Mouse (Mus musculus) gastrocnemius, adult 2 months (tissue): ENCODE measurements around the gene Gm20388. TPM values are rescaled to one million over a fixed set of nuclear protein-coding genes. Genes with fewer than 3 reads are reported as not detected.

Experiments used
- DNase-seq: peaks from one replicate; pipeline ENCODE4 v3.0.0; 2022
- H3K27ac ChIP-seq: fragments of 200-600 bp; 2 replicates; pipeline ENCODE4 v1.8.1; 2022; ENCODE audit warnings: mild to moderate bottlenecking
- H3K4me3 ChIP-seq: fragments of 200-600 bp; 2 replicates; pipeline ENCODE4 v1.8.1; 2022; ENCODE audit warnings: mild to moderate bottlenecking, moderate library complexity
- CTCF ChIP-seq: fragments of 200-600 bp; IDR thresholded peaks from 2 replicates; pipeline ENCODE4 v1.8.1; 2022; ENCODE audit warnings: antibody characterized with exemption, mild to moderate bottlenecking, moderate library complexity
- intact Hi-C: fragments of 180-260 bp; cut with DNase I; formaldehyde crosslinking; loops from one replicate; pipeline ENCODE4 v1.15.1; 2025
- total RNA-seq, 2 experiments: library from RNA; stranded (reverse); gene quantifications; 2 replicates each; pipeline ENCODE4 v1.2.3; 2021

Gm20388 gene
- total RNA-seq, 2 experiments from 2014 or later = 6.1 to 15.0 TPM

DNA sequence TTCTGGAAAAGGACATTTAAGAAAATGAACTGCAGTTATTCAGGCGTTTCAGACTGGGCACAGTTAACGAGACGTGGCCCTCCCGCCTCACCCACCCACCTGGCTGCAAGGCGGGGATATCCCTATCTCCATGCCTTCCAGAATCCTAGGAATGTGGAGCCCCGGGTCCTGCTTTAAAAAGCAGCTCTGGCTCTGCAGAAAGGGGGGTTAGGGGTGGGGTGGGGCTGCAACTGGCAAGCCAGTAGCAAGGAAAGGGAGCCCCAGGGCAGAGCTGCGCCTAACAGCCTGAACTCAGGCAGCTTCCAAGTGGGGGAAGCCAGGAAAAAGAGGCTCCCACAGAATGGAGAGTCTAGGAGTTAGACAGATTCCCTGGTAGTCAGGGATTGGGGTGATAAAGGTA lies 2668.6 kb downstream of the Gm20388 start:
- H3K27ac ChIP-seq = no peak overlapping the region
- intact Hi-C loops = no loop called here
- no peak overlapping the region for H3K4me3 ChIP-seq
- no peak for DNase-seq
- TF ChIP-seq CTCF = no peak

DNA sequence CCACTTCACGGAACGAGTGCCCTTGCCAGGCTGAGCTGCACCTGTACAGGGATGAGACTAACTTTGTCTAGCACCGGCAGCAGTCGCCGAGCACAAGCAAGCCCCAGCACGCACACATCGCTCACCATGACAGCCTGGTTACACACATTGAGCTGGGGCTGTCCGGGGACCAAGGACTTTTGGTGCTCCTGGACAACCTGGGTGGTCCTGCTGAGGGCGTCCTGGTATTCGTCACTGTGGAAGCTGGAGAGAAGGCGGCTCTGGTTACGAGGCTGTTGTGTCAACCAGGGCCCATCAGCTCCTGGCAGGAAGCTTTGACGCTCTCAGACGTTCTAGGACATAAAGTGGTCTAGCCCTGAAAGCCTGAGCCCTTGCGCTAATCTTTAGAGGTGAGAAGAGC lies 2670.3 kb downstream of the Gm20388 start:
- no peak for TF ChIP-seq CTCF
- Histone ChIP-seq H3K27ac (no peak overlapping the region), H3K4me3 (no peak overlapping the region)
- intact Hi-C loops = no loop called here
- no peak for DNase-seq

DNA sequence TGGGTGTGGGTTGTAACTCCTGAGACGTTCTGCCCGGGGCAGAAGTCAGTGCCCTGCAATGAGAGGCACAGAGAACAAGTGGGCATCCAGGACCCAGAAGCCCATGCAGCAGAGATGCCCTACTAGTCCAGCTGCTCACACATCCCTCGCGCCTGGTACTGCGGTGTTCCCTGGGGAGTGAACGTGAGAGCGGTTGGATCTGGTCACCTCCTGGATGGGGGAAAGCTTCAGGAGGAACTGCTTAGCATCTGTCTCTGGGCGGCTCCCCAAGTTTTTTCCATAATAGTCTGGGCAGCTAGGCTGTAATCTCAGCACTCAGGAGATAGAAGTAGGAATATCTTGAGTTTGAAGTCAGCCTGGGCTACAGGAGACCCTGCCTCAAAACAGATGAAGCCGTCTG lies 2674.3 kb downstream of the Gm20388 start:
- intact Hi-C loops = no loop called here
- Histone ChIP-seq H3K27ac (no peak overlapping the region), H3K4me3 (no peak overlapping the region)
- no peak for DNase-seq
- no peak for TF ChIP-seq CTCF

DNA sequence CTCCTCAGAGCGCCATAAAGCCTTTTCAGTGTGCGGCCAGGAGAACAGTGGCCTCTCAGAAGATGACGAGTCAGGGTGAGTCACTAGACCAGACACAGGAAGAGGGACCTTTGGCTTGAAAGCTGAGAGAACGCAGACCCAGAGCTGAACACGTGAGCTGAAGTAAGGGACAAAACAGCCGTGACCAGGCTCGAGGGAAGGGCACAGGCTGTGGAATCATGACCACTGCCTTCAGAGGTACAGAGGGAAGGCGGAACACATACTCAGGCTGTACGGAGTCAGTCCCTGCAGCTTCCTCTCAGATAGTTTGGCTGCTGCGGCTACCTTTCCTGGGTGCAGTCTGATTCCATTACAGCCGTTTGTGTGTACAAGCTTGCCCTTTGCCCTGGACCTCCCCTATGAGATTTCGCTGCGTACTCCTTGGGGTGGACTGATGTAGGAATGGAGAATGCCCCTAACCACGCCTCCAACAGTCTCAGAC lies 2674.8 kb downstream of the Gm20388 start:
- H3K4me3 ChIP-seq = no peak overlapping the region
- DNase-seq = no peak
- H3K27ac ChIP-seq = no peak overlapping the region
- TF ChIP-seq CTCF = no peak
- intact Hi-C loops = no loop called here

DNA sequence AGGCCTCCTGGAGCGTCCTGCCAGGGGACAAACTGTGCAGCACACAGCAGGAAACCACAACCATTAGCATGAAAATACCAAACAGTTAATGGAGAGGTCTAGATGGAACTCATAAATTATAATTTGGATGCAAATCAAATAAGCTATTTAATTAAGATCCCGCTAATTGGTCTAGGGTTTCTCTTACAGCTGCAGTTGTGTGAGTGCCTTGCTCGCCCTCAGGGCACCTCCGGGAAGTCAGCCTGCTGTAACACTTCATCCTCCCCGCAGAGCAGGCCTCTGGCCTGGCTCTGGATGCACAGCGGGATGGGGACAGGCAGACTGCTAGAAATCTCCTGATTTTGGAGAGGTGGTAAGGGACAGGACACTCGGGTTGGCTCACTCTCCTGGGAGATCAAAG lies 2675.5 kb downstream of the Gm20388 start:
- Histone ChIP-seq H3K27ac (no peak overlapping the region), H3K4me3 (no peak overlapping the region)
- intact Hi-C loops = no loop called here
- DNase-seq = no peak
- TF ChIP-seq CTCF = no peak

DNA sequence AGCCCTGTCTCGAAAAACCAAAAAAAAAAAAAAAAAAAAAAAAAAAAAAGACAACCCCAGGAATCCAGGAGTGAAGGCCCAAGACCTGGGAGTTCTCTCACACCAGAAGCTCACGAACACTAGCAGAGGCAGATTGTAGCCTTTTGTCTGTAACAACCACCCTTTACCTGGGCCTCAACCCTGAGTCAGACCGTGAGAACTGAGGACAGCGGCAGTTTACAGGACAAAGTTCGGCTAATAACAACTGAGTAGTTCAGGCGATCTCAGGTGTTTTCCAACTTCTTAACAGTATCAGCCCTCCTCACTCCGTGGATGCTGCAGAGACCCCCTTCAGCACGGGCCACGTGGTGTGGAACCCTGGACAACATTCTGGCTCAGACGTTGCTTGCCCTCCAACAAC lies 2676.1 kb downstream of the Gm20388 start:
- no peak overlapping the region for H3K4me3 ChIP-seq
- no peak for DNase-seq
- no peak for TF ChIP-seq CTCF
- intact Hi-C loops = no loop called here
- H3K27ac ChIP-seq = no peak overlapping the region

DNA sequence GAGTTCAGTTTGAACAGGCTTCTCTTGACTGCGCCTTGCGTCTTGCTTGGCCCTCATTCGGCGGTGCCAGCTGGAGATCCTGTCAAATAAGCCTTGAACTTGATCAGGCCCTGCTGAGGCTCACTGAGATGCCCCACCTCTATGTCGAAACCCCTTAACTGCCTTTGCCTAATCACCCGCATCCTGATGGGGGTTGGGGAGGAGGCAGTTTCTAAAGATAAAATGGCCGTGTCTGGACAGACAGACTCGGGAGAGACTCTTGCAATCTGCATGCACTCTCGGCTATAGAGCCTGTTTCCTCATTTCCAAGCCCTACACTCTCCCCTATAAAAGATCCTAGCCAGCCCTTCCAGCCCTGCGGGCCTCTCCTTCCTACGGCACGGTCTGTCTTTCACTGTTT lies 2682.6 kb downstream of the Gm20388 start:
- no peak for DNase-seq
- no peak for TF ChIP-seq CTCF
- Histone ChIP-seq H3K27ac (no peak overlapping the region), H3K4me3 (no peak overlapping the region)
- intact Hi-C loops = loop anchor here (10.0 kb wide), 1 partner anchor 482 kb away; no protein-coding TSS in a partner anchor

DNA sequence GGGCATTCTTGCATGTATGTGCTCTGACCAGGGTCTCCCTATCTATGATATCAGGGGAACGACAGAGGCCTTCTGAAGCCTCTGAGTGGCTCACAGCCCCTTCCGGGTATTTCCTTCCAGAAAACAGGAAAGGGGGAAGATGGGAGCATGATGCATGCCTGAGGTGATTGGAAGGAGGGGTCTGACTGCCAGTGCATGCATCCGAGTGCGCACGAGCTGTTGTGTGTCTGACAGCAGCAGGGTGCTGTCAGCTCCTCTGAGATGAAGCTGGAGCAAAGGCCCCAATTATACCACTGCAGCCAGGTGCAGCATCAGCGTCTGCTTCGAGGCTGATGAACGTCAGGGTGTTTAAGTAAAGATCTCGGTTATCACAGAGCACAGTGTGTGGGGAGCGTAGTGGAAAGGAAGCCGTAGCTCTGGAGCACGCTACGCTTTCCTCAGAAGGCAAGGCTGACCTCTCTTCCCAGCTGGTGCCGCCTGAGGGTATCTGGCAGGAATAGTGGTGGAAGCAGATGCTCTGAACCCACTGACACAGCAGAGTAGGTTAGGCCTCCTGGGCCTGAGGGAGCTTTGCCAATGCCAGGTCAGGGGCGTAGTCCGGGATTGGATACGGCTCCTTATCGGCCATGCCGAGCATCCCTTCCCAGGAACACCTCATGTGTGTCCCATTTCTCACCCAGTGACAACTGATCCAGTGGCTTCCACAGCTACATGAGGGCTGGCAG lies 2683.3 kb downstream of the Gm20388 start:
- intact Hi-C loops = loop anchor here (10.0 kb wide), 1 partner anchor 481 kb away; no protein-coding TSS in a partner anchor
- no peak overlapping the region for H3K27ac ChIP-seq
- no peak for TF ChIP-seq CTCF
- no peak overlapping the region for H3K4me3 ChIP-seq
- no peak for DNase-seq

DNA sequence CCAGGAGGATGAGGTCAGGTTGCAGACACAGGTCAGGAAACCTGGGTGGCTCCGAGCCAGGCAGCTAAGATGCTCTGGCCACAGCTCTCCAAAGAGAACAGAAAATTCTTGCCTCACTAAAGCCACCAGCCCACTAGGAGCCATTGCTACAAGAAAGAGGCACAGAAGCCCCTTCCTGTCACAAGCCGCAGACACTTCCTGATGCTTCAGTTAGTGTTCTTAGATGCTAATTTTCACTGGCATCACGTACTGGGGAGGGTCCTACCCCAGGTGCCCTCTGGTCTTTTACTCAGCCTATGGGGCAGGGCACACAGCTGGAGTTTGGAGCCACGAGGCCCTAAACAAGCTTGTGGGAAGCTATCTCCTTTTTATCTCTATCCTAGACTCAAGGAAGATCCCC lies 2685.4 kb downstream of the Gm20388 start:
- no peak overlapping the region for H3K27ac ChIP-seq
- H3K4me3 ChIP-seq = no peak overlapping the region
- intact Hi-C loops = loop anchor here (10.0 kb wide), 1 partner anchor 479 kb away; no protein-coding TSS in a partner anchor
- no peak for DNase-seq
- no peak for TF ChIP-seq CTCF

DNA sequence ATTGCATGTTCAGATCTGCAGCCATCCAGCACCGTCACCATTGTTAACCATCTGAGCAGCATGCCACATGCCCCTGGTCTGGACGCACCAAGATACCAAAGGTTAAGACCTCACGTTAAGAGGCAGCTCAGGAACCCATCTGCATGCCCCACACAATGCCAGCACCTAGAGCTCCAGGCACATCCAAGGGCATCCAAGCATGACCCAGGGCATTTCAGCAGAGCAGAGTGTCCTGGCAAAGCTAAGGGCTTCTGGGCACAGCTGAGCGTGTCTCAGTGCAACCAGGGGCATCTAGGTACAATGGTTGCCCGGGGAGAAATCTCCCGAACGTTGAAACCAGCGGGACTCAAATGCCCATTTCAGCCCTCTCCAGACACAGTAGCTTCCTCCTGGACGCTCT lies 2690.0 kb downstream of the Gm20388 start:
- Histone ChIP-seq H3K27ac (no peak overlapping the region), H3K4me3 (no peak overlapping the region)
- no peak for TF ChIP-seq CTCF
- no peak for DNase-seq
- intact Hi-C loops = no loop called here

DNA sequence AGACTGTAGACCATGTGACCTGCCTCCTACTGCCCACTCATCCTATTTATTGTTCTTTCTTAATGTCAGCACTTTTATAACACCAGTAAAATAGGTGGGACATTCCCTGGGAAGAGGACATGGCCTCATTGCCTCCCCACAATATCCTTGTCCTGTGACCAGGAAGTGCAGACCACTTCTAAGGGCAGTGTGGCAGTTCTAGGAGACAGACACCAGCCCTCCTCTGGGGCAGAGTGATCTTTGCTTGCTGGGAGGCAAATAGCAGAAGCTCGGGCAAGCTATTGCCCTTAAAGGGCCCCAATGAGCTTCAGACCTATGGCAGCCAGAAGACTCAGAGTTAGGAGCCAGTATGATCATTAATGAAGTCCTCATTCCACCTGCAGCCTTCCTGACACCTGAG lies 2694.0 kb downstream of the Gm20388 start:
- intact Hi-C loops = no loop called here
- no peak for DNase-seq
- no peak for TF ChIP-seq CTCF
- Histone ChIP-seq H3K4me3 (no peak overlapping the region), H3K27ac (no peak overlapping the region)

DNA sequence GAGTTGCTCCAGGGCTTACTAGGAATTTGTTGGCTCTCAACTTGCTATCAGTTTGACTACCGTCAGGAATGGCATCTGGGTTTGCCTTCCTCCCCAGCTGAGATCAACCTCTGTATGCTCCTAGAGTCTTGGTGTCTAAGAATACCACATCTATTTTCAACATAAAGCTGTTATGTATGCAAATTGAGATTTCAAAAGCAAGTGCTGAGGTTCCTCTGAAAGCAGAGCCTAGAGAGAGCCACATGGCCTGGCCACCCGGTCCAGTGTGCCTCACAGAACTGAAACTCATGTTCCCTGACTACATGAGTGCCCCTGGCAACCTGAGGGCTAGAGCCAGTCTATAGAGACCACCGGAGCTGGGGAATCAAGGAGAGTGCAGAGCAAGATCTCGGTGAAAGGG lies 2694.7 kb downstream of the Gm20388 start:
- Histone ChIP-seq H3K27ac (no peak overlapping the region), H3K4me3 (no peak overlapping the region)
- no peak for DNase-seq
- TF ChIP-seq CTCF = no peak
- intact Hi-C loops = no loop called here

DNA sequence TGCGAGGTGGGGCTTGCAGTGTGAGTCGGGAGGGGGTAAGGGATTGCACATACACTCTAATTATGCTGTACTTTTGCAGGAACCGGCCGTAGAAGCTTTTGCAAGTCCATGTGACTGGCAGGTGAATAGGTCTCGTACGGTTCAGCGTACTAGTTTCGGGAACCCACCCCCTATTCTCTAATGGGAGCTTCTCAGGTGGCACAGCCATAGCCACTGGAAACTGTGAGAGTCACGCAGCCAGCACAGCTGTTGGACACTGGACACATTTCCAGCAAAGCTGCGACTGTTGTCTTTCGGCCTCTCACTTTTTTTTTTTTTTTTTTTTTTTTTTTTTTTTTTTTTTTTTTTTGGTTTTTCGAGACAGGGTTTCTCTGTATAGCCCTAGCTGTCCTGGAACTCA lies 2696.2 kb downstream of the Gm20388 start:
- intact Hi-C loops = no loop called here
- DNase-seq = no peak
- H3K27ac ChIP-seq = no peak overlapping the region
- TF ChIP-seq CTCF = no peak
- H3K4me3 ChIP-seq = no peak overlapping the region

DNA sequence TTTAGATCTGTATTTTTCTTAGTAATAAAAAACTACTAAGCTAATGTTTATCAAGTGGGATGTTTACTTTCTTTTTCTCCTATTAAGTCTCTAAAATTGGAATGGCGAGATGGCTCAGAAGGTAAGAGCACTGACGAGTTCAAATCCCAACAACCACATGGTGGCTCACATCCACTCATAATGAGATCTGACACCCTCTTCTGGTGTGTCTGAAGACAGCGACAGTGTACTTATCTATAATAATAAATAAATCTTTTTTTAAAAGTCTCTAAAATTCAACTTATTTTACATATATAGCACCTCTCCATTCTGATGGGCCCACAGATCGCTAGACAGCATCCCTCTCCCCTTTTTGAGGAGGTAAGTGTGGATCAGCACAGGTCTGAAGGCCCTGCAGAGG lies 2699.6 kb downstream of the Gm20388 start:
- DNase-seq = no peak
- intact Hi-C loops = no loop called here
- H3K27ac ChIP-seq = no peak overlapping the region

More for the DNA sequence above, 2699.6 kb downstream of the Gm20388 start:
- H3K4me3 ChIP-seq = no peak overlapping the region
- no peak for TF ChIP-seq CTCF
